Mouse (Mus musculus): ENCODE measurements at regions not wholly inside any gene's neighbourhood (a gene's known extent, or its start where the extent isn't known, plus 50 kb on each side); places are given as distances from the start of the nearest gene placed in this dataset.

- TF ChIP-seq CTCF (IDR thresholded peaks at IDR 0.05; ENCODE audit: low read depth, low read length): no peak
- TF ChIP-seq POLR2A (IDR thresholded peaks at IDR 0.05; ENCODE audit: borderline replicate concordance, low read depth, low read length): no peak
Measured at GRCm38 (mm10) chr16:31592014-31592871, 71.0 kb upstream of the Dlg1 start.

Data from bone marrow macrophage, adult 2 months (primary cell).